Mouse (Mus musculus): ENCODE measurements around the gene 1700011L22Rik. TPM values are rescaled to one million over a fixed set of nuclear protein-coding genes. Genes with fewer than 3 reads are reported as not detected.

1700011L22Rik gene
- polyA plus RNA-seq, 1 experiment from 2014 or later: not detected

DNA sequence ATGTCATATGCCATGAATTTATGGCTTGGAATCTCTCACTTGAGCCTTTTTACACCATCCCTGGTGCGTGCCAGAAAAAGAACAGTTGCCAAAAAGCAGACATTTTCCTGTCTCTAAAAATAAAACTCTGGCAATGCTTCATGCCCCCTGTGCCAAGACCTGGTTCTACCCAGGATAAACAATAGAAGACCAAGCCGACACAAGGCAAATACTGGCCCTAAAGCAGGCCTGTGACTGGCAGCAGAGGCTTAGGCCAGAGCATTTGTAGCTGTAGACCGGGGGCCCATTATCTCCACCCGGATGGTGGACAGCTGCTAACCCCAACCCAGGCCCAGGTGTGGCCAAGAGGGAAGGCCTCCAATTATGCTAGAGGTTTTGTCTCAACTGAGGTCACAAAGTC lies 41.5 kb downstream of the 1700011L22Rik start:
- no peak for ATAC-seq (ENCODE audit: low FRiP score)
- H3K36me3 ChIP-seq: no peaks in the 10 kb centered on the region

DNA sequence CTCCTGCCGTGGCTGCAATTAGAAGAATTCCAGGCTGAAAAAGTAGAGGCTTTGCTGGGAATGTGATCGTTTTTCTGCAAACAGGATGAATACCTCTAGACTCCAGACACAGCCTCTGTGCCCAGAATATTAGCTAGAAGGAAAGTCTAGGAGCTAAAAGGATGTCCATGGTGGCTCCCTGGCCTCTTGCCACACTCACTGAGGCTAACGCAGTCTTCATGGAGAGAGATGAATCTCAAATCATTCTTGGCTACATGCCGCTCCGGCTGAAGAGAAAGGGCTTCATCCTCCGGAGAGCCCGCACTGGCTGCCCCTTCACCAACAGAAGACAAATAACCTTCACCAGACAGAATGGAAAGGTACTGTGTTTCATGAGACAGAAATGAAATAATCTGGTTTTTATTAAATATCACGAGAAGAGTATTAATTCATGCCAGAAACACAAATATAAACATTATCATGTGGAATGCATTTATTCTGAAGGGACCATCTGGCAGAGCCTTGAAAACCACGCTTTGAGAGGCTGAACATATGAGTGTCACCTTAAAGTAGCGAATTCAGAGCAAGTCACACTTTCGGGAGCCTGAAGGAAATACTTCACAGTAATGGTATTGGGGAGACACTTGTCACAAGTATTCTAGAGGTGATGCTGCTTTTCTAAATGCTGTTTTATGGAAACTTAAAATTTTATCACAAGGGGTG lies 46.8 kb downstream of the 1700011L22Rik start:
- Histone ChIP-seq H3K4me2 (replicated peaks) (no peak overlapping the region), H3K4me1 (peaks cover 6% of the 10 kb centered on the region; the same call in 1 of the 2 replicates), H3K9ac (no peak overlapping the region), H3K27ac (peak overlapping the region; percentile 30; the same call in 1 of the 2 replicates), H3K27me3 (no peaks in the 10 kb centered on the region), H3K4me3 (no peak overlapping the region), H3K9me3 (replicated peaks) (no peaks in the 10 kb centered on the region), H3K36me3 (0 out of 2 replicates have a peak, but pooled peaks cover 3% of the 10 kb centered on the region)
- ATAC-seq (ENCODE audit: low FRiP score): no peak
- 74% methylated on average over 11 of the region's 11 CpGs for WGBS

More for the DNA sequence above, 41.5 kb downstream of the 1700011L22Rik start:
- no peak overlapping the region for H3K9ac ChIP-seq
- no peak overlapping the region for H3K4me2 ChIP-seq (replicated peaks)
- 86% methylated on average over 4 of the region's 4 CpGs for WGBS
- no peaks in the 10 kb centered on the region for H3K9me3 ChIP-seq (replicated peaks)
- H3K27me3 ChIP-seq: no peaks in the 10 kb centered on the region
- H3K27ac ChIP-seq: no peak overlapping the region
- H3K4me3 ChIP-seq: no peak overlapping the region
- peaks cover 27% of the 10 kb centered on the region for H3K4me1 ChIP-seq

DNA sequence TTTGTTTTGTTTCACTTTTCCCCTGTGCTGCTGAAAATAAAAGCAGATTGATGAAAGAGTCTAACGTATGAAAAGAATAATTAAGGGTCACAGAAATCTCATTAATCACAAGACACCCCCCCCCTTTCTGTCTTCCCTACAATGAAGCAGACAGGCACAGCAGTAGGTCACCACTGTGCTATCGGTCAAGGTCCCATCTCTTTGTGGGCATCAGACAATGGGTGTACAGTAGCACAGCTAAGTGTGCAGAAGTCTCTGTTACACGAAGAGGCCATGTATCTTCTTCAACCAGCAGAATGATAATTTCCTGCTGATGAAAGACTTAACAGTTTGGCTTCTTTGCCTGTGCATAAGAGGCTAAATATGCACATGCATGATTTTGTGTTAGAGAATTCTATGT lies 49.7 kb downstream of the 1700011L22Rik start:
- Histone ChIP-seq H3K4me1 (peaks cover 16% of the 10 kb centered on the region; the same call in 1 of the 2 replicates), H3K9ac (no peak overlapping the region), H3K27ac (no peak overlapping the region), H3K4me3 (no peak overlapping the region), H3K36me3 (0 out of 2 replicates have a peak, but pooled peaks cover 3% of the 10 kb centered on the region), H3K27me3 (no peaks in the 10 kb centered on the region), H3K4me2 (replicated peaks) (no peak overlapping the region), H3K9me3 (replicated peaks) (no peaks in the 10 kb centered on the region)
- 0 out of 2 replicates have a peak, but pooled peaks have one; percentile 58 for ATAC-seq (ENCODE audit: low FRiP score)
- 36% methylated on average over 3 of the region's 3 CpGs for WGBS

DNA sequence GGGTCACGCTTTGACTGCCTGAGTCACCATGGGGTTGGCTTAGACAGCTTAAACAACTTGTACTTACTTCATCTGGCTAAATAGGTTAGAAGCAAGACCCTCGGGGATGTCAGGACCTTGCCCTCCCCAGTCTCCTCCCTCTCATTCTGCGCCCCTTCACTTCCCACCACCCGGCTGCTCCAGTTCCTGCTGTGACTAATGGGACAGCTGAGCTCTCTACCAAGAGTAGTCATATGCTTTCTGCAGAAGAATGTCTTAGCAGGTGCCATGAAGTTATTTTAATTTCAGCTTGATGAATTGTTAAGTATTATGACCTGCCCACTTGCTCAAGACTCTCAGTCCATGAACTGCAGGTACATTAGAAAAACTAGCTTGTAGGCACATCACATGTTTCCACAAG lies 51.9 kb downstream of the 1700011L22Rik start:
- ATAC-seq (ENCODE audit: low FRiP score): no peak
- peaks cover 11% of the 10 kb centered on the region for H3K36me3 ChIP-seq
- WGBS: 65% methylated on average over 4 of the region's 4 CpGs
- H3K9me3 ChIP-seq (replicated peaks): no peaks in the 10 kb centered on the region
- no peak overlapping the region for H3K4me3 ChIP-seq
- H3K27ac ChIP-seq: no peak overlapping the region
- no peak overlapping the region for H3K9ac ChIP-seq
- no peaks in the 10 kb centered on the region for H3K27me3 ChIP-seq
- no peak overlapping the region for H3K4me2 ChIP-seq (replicated peaks)
- peaks cover 15% of the 10 kb centered on the region; the same call in 1 of the 2 replicates for H3K4me1 ChIP-seq

DNA sequence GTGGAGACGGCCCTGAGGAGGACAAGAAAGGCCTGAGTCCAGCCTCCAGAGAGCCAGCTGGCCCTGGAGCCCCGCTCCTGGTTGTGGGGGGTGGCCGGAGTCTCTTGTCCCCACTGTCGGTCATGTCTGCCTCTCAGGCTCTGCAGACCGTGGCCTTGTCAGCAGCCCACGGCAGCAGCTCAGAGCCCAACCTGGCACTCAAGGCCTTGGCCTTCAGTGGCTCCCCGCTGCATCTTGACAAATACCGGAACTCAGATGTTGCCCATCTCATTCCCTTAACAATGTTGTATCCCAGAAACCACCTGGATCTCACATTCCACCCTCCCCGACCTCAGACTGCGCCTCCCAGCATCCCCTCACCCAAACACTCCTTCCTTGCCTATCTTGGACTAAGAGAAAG lies 58.3 kb downstream of the 1700011L22Rik start:
- H3K4me1 ChIP-seq: no peaks in the 10 kb centered on the region
- no peak overlapping the region for H3K4me3 ChIP-seq
- no peaks in the 10 kb centered on the region for H3K27me3 ChIP-seq
- H3K4me2 ChIP-seq (replicated peaks): no peak overlapping the region
- 92% methylated on average over 10 of the region's 10 CpGs for WGBS
- H3K9ac ChIP-seq: no peak overlapping the region
- no peaks in the 10 kb centered on the region for H3K9me3 ChIP-seq (replicated peaks)
- H3K36me3 ChIP-seq: peaks cover 63% of the 10 kb centered on the region
- ATAC-seq (ENCODE audit: low FRiP score): no peak
- H3K27ac ChIP-seq: no peak overlapping the region

DNA sequence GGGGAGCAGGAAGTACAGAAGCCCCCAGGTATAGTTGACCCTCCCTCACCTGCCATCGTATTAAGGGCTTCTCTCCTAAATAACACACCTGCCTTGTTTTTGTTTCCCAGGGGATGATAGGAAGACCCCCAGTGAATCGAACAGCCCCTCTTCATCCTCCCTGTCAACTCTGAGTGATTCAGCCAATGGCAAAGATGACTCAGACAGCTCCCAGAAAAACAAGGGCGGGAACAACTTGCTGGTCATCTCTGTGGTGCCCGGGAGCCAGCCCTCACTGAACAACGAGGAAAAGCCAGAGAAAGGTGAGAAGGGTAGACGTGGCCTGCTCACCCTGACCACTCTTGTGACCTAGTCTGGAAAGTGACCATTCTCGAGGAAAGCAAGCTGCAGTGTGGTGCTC lies 62.9 kb downstream of the 1700011L22Rik start:
- no peak for ATAC-seq (ENCODE audit: low FRiP score)
- H3K27ac ChIP-seq: no peak overlapping the region
- H3K9ac ChIP-seq: no peak overlapping the region
- H3K4me3 ChIP-seq: no peak overlapping the region
- WGBS: 89% methylated on average over 7 of the region's 7 CpGs
- H3K4me2 ChIP-seq (replicated peaks): no peak overlapping the region
- no peaks in the 10 kb centered on the region for H3K9me3 ChIP-seq (replicated peaks)
- no peaks in the 10 kb centered on the region for H3K4me1 ChIP-seq
- H3K36me3 ChIP-seq: peaks cover 85% of the 10 kb centered on the region
- H3K27me3 ChIP-seq: no peaks in the 10 kb centered on the region

DNA sequence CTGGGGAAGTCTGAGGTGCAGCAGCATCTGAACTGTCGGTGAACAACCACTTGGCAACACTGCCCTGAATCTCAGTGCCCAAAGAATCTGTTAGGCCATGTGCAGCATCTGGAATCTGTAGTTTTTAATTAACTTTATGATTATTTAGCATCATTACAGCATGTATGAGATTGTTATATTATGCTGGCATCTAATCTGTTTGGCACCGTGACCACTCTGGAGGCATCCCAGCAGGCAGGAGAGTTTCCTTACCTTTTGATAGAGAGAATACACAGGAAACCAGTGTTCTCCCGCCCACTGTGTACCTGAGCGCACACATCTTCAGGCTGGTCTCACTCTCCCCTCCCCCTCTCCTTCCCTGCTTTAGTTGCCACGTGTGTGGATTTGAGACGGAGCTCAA lies 68.7 kb downstream of the 1700011L22Rik start:
- H3K27ac ChIP-seq: no peak overlapping the region
- H3K4me1 ChIP-seq: no peaks in the 10 kb centered on the region
- peaks cover 69% of the 10 kb centered on the region for H3K36me3 ChIP-seq
- H3K9me3 ChIP-seq (replicated peaks): no peaks in the 10 kb centered on the region
- no peak overlapping the region for H3K9ac ChIP-seq
- no peak overlapping the region for H3K4me3 ChIP-seq
- no peak overlapping the region for H3K4me2 ChIP-seq (replicated peaks)
- no peaks in the 10 kb centered on the region for H3K27me3 ChIP-seq
- ATAC-seq (ENCODE audit: low FRiP score): 0 out of 2 replicates have a peak, but pooled peaks have one; percentile 12
- WGBS: 91% methylated on average over 6 of the region's 6 CpGs

DNA sequence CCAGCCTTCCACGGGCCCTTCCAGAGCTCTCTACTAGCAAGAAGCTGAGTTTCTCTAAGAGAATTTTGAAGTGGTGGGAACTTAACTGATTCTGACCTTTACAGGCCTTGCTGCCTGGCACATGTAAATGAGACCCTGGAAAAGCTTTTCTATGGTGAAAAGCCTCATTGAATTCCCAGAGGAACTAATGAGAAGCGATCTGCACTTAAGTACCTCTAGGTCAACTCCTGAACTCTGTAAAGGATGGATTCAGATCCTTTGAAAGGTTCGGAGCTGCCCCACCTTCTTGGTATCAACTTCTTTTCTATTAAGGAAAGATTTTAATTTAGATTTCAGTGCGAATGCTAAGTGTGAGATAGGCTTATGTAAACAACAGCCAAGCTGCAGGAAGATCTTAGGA lies 72.4 kb downstream of the 1700011L22Rik start:
- Histone ChIP-seq H3K9ac (no peak overlapping the region), H3K4me3 (no peak overlapping the region), H3K27me3 (no peaks in the 10 kb centered on the region), H3K4me1 (peaks cover 11% of the 10 kb centered on the region), H3K4me2 (replicated peaks) (no peak overlapping the region), H3K27ac (no peak overlapping the region), H3K9me3 (replicated peaks) (no peaks in the 10 kb centered on the region), H3K36me3 (peaks cover 37% of the 10 kb centered on the region)
- WGBS: 69% methylated on average over 4 of the region's 4 CpGs
- ATAC-seq (ENCODE audit: low FRiP score): no peak

DNA sequence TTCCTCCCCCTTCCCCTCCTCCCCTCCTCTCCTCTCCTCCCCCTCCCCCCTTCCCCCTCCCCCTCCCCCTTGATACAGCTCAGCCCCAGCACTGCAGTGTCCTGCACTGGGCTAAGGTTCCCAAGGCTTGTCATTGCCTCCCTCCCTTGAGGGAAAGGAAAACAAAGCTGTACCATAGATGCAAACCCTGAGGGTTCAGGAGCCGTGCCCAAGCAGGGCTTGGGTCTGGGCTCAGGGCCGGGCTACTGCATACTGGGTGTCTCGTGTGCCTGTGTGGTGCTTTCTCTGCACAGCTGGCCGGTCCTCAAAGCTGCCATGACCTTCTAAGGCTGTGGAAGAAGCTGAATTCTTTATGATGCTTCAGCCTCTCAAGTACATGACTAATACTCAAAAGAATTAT lies 74.8 kb downstream of the 1700011L22Rik start:
- H3K9me3 ChIP-seq (replicated peaks): no peaks in the 10 kb centered on the region
- H3K4me1 ChIP-seq: peaks cover 14% of the 10 kb centered on the region
- no peak overlapping the region for H3K4me2 ChIP-seq (replicated peaks)
- peak; percentile 55; the same call in 1 of the 2 replicates for ATAC-seq (ENCODE audit: low FRiP score)
- H3K36me3 ChIP-seq: peaks cover 15% of the 10 kb centered on the region
- H3K4me3 ChIP-seq: no peak overlapping the region
- no peak overlapping the region for H3K9ac ChIP-seq
- 67% methylated on average over 4 of the region's 4 CpGs for WGBS
- H3K27me3 ChIP-seq: no peaks in the 10 kb centered on the region
- H3K27ac ChIP-seq: no peak overlapping the region

DNA sequence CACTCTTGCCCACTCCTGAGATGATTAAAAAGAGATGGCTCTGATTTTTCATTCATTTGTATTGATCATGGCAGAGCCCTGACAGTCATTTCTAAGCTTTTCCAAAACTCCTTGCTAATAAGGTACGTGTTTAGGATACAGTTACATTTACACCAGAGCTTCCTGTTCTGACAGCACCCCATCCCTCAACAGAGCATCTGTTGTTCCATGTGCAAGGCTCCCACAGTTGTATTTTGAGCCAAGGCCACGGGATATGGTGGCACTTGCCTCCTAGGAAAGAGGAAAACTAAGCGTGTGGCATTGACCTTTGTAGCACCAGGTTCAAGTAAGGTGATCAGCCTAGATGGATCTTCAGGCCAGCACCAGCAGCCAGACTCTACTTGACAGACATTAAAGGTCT lies 83.1 kb downstream of the 1700011L22Rik start:
- Histone ChIP-seq H3K4me1 (peaks cover 17% of the 10 kb centered on the region), H3K27me3 (no peaks in the 10 kb centered on the region), H3K27ac (no peak overlapping the region), H3K9ac (no peak overlapping the region), H3K9me3 (replicated peaks) (no peaks in the 10 kb centered on the region), H3K4me3 (no peak overlapping the region), H3K4me2 (replicated peaks) (no peak overlapping the region), H3K36me3 (0 out of 2 replicates have a peak, but pooled peaks cover 6% of the 10 kb centered on the region)
- ATAC-seq (ENCODE audit: low FRiP score): no peak
- 86% methylated on average over 3 of the region's 3 CpGs for WGBS

DNA sequence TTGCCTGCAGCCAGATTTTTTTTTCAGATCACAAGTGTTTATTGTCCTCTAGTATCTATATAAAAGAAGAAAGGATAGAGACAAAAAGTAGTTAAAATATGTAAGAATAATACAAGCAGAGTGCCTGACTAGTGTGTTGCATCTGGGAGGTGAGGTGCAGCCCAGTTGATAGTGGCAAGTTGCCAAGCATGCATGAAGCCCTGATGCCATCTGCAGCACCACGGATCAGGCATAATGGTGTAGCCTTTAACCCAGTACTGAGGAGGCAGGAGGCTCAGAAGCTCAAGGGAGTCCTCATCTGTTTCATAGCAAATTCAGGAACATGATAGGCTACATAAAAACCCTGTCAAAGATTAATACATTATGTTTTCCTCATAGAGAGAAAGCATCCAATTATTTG lies 84.0 kb downstream of the 1700011L22Rik start:
- Histone ChIP-seq H3K9ac (no peak overlapping the region), H3K27ac (no peak overlapping the region), H3K4me2 (replicated peaks) (no peak overlapping the region), H3K9me3 (replicated peaks) (no peaks in the 10 kb centered on the region), H3K4me1 (peaks cover 17% of the 10 kb centered on the region), H3K4me3 (no peak overlapping the region), H3K27me3 (no peaks in the 10 kb centered on the region), H3K36me3 (0 out of 2 replicates have a peak, but pooled peaks cover 6% of the 10 kb centered on the region)
- WGBS: 35% methylated on average over 1 of the region's 1 CpGs
- ATAC-seq (ENCODE audit: low FRiP score): 0 out of 2 replicates have a peak, but pooled peaks have one; percentile 27

DNA sequence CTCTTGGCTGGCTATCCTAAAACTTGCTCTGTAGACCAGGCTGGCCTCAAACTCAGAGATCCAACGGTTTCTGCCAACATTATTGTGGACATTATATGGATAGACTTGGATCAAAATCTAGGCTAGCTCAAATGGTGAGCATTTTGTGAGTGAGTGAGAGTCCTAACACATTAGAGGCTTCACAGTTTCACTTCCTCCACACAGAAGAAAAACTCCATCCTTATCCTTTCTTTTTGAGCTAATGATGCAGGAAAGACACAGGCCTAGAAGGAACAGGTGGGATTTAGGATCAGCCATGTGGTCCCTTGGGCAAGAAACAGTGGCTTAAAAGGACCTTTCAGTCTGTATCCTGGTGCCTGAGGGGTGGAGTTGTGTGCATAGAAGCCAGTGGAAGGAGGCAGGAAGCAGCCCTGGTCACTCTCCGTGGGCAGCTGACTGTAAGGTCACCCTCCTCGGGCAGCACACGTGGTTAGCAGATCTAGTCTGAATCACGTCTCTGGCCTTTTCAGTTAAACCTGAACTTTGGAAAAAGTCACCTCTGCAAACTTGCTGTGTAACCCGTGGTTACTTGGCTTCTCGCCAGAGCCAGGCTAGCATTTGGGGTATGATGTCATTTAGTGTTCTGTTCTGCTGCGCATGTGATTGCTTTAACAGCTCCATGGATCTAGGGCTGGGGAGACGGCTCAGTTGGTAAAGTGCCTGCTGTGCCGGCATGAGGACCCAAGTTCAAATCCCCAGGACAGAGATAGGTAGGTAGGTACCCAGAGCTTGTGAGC lies 85.6 kb downstream of the 1700011L22Rik start:
- Histone ChIP-seq H3K4me3 (no peak overlapping the region), H3K27ac (peak overlapping the region; percentile 30; the same call in 1 of the 2 replicates), H3K4me1 (peaks cover 17% of the 10 kb centered on the region), H3K9ac (no peak overlapping the region), H3K9me3 (replicated peaks) (no peaks in the 10 kb centered on the region), H3K4me2 (replicated peaks) (no peak overlapping the region), H3K36me3 (0 out of 2 replicates have a peak, but pooled peaks cover 6% of the 10 kb centered on the region), H3K27me3 (no peaks in the 10 kb centered on the region)
- peak; percentile 46; the same call in 1 of the 2 replicates for ATAC-seq (ENCODE audit: low FRiP score)
- WGBS: 67% methylated on average over 10 of the region's 10 CpGs

Data from hindbrain, embryonic 12.5 days (tissue).